Mouse (Mus musculus) urinary bladder, postnatal 0 days (tissue): ENCODE data around the gene Faf2. TPM values are rescaled to one million over a fixed set of nuclear protein-coding genes. Genes with fewer than 3 reads are reported as not detected.

ENCODE experiments used
- microRNA-seq: library from miRNA; unstranded; fragments of <30 nt; microRNA quantifications from one replicate; pipeline ENCODE4, GENCODE M21; 2016
- polyA plus RNA-seq: library from polyadenylated mRNA; unstranded; fragments of >200 nt; fragmentation: Nextera tagmentation; extraction: Ambion mirVana; gene quantifications from 2 replicates; pipeline ENCODE4 v1.2.1, GENCODE M21; 2015

Gene Faf2
- 60.8 and 67.5 TPM in 2 replicates for polyA plus RNA-seq

DNA sequence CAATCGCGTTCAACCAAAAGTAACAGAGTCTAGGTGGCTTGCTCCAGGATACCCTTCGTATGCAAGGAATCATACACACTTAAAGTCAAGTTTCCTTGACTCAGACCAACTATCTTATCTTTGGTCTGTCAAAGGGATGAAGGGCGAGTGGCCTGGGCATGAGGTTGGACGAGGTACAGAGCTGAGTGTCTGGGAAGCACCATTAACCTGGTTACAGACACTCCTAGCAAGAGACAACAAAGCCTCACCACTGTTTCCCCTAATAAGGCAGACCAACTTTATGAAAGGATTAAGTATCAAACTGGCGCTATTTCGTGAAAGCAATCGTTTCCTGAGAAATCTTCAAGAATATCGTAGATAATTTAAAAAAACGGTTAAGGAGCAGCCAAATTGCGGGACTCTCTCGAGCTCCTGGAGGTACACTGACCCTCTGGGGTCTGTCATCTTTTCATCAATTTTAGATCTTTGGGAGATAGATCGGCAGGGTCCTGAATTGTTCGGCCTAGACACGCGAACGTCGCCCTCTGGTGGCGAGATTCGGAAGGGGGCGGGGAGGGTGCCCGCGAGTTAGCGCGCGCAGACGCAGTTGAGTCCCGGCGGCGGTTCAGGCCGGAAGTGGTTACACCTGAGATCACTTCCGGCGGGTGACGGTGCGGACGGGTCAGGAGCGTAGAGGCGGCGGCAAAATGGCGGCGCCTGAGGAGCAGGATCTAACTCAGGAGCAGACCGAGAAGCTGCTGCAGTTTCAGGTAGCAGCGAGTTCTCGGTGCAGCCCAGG is at the start of gene Faf2:
Faf2 (plus strand) TSS at position 630 of the 778 bp plus-strand sequence.

DNA sequence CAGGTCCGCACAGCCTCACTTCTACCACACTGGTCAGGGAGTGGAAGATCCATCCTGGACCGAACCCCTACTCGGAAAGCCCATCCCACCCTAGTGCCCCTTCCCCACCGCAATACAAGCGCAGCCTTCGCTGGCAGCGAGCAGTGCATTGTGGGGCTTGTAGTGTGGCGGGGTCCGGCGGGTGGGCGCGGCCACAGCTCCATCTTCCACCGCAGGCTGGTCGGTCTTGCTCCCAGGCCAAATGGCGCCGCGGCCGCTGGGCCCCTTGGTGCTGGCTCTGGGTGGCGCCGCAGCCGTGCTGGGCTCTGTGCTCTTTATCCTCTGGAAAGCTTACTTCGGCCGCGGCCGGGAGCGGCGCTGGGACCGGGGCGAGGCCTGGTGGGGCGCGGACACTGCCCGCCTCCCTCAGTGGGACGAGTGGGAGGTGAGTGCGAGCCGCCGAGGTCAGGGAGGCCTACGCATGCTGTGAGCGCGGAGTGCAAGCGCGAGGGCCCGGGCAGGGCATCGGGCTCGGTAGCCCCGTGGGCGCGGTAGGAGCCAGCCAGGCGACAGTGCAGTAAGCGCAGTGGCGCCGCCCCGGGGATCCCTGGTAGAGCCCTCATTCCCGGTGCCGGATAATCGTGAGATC is 46.6 kb upstream of the Faf2 start, which contains the start of gene Arl10:
Arl10 (plus strand) TSS at position 162 of the 628 bp plus-strand sequence.

DNA sequence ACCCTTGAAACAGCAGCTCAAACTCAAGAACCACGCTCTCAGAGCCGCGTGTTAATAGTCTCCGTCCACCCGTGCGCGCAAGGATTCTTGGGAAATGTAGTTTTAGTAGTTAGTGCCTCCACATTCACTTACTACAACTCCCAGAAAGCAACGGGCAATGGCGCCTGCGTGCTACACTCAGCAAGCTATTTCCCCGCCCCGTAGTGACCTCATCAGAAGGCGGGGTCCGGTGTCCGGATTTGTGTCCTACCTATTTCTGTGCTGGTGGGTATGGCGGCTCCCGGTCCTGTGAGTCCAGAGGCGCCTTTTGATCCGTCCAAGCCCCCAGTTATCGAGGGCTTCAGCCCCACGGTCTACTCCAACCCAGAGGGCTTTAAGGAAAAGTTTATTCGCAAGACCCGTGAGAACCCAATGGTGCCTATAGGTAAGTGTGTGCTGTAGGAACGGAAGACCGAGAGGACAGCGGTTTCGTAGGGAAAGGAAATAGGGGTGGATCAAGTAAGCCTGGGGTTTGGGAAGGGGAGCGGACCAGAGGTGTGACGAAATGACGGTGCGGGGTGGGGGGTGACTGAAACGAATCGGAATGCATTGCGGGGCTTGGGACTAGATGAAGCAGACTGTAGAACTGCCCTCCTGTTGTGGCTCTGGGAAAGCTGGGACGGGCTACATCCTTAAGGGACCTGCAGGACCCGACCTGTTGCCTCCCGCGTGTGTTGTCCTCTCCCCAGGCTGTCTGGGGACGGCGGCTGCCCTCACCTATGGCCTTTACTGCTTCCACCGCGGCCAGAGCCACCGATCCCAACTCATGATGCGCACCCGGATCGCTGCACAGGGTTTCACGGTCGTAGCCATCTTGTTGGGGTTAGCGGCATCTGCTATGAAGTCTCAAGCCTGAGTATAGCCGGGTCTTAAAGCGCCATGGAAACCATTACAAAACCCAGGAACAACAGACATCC is 31.3 kb upstream of the Faf2 start, which contains the start of the genes Nop16 and Higd2a:
Nop16 (minus strand) TSS at position 95 of the 956 bp plus-strand sequence.
Higd2a (plus strand) TSS at position 212 of the 956 bp plus-strand sequence.

DNA sequence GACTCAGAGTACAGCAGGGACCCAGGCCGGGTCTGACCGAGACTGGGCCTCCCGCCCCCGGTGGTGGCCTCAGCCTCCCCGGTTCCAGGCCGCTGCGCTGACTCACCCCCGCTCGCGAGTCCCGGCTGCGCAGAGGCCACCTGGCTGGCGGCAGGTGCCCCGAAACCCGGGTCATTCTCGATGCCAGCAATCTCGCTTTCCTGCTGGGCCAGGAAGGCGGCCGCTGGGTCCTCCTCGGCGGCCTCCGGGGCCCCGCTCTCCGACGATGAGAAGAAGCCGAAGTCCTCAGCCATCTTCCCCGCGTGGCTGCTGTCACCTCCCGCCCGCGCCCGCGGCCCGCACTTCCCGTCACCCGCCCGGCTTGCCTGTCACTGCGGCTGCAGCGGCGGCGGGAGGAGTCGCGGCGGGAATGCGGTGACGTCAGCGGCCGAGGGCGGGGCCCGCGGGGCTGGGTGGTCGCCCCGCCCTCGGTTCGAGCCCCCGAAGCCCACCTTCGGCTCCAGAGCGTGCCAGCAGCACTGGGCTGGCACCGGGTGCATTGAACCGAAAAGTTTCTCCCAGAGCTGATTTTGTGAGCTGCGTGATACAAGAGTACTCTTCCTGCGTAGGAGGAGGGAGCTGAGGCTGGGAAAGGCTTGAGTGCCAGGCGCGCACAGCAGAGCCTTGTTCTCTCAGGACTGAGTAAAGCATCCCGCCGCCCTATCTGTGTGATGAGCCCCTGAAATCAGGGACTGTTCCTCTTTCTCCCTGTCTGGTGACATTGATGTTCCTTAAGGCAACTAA is 10.4 kb upstream of the Faf2 start, which contains the start of gene Cltb:
Cltb (minus strand) TSS at position 373 of the 783 bp plus-strand sequence.

DNA sequence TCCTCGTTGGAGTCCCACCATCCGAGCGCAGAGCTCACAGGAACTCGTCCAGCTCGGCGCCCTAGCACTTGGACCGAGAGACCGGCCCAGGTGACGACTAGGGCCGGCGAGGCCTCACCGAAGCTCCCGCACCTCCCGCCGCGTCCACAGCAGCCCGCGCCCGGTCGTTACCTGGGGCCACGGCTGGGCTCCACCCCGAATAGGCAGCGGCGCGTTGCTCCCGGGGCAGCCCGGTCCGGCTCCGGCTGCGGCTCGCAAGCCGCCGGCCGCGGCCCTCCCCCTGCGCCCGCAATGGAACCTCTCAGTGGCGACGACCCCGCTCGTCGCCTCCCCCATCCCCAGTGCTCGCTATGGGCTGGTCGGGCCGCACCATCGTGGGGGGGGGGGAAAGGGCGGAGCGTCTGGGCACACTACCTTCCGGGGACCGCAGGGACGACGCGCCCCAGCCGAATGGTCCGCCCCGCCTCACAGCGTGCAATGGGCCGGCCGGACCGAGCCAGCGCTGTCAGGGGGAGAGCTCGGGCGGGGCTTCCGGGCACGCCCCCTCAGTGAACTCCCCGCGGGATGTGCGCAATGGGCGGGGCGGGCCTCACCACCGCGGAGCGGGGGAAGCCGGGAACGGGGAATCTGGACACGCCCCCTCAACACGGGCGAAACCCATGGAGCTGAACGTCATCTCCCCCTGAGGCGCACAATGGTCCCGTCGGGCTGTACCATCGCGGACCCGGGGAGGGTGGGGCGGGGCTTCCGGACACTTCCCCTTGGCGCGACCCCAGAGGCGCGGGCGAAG is 72.2 kb downstream of the Faf2 start, which contains the start of gene Rnf44:
Rnf44 (minus strand) TSS at position 350 of the 790 bp plus-strand sequence.

DNA sequence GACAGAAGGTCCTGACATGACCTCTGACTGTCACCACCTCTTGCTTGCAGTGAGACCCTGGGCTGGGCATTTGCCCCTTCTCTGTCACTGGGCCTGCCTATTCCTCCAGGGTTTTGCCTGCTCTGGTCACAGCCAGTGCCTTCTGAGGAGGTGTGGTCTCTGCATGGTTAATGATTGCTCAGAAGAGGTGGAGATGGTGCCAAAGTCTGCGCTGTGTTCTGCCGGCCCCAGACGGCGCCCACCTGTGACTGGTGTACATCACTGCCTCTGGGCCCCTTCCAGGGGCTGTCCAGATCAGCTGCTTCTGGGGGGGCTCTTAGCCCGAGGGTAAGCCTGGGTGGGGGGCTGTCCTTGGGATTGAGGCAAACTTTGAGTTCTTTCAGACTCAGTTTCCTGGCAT is 79.7 kb downstream of the Faf2 start, which contains the start of gene Cdhr2:
Cdhr2 (plus strand) TSS at position 219 of the 400 bp plus-strand sequence.

Small RNA genes within 50 kb of the gene (microRNA-seq; reads per million reads assigned to microRNA genes)
- gene Gm24195: not detected

Other genes starting within 250 kb of the Faf2 start
- 47.3 and 55.4 TPM in 2 replicates for gene Thoc3, start 152.9 kb upstream of the Faf2 start, polyA plus RNA-seq
- 2.9 and 3.0 TPM in 2 replicates for gene Simc1, start 118.0 kb upstream of the Faf2 start, polyA plus RNA-seq
- 95.0 and 99.7 TPM in 2 replicates for gene 4833439L19Rik, start 56.3 kb upstream of the Faf2 start, polyA plus RNA-seq
- 13.6 and 14.4 TPM in 2 replicates for gene Arl10, start 46.8 kb upstream of the Faf2 start, polyA plus RNA-seq
- gene Nop16, start 31.7 kb upstream of the Faf2 start, polyA plus RNA-seq: 37.0 and 40.0 TPM in 2 replicates
- 214 and 221 TPM in 2 replicates for gene Higd2a, start 31.6 kb upstream of the Faf2 start, polyA plus RNA-seq
- 107 and 125 TPM in 2 replicates for gene Cltb, start 10.4 kb upstream of the Faf2 start, polyA plus RNA-seq
- 54.0 and 56.8 TPM in 2 replicates for gene Rnf44, start 72.1 kb downstream of the Faf2 start, polyA plus RNA-seq
- gene Cdhr2, start 79.7 kb downstream of the Faf2 start, polyA plus RNA-seq: 0.02 and 0.04 TPM in 2 replicates
- gene Gprin1, start 128.1 kb downstream of the Faf2 start, polyA plus RNA-seq: 0.12 and 0.14 TPM in 2 replicates
- gene Sncb, start 144.8 kb downstream of the Faf2 start, polyA plus RNA-seq: not detected in 2 replicates
- gene Eif4e1b, start 162.2 kb downstream of the Faf2 start, polyA plus RNA-seq: not detected in 2 replicates
- 56.1 and 56.3 TPM in 2 replicates for gene Tspan17, start 167.6 kb downstream of the Faf2 start, polyA plus RNA-seq